Mouse (Mus musculus) v-Abl transformed pro-B cells (cell line): Measurements from ENCODE around the gene Rangrf.
"Not testable (repeated sequence)": the region's sequence is repeated elsewhere in the genome, so short reads cannot be mapped to it uniquely, and the experiment has no call there.

Source experiments
- in situ Hi-C, 2 experiments: fragments of 400-800 bp; cut with MboI; formaldehyde crosslinking; loops; one replicate each; pipeline ENCODE4 v1.15.1; 2025; ENCODE audit not compliant: unreplicated experiment in 2 of 2

Rangrf gene

DNA sequence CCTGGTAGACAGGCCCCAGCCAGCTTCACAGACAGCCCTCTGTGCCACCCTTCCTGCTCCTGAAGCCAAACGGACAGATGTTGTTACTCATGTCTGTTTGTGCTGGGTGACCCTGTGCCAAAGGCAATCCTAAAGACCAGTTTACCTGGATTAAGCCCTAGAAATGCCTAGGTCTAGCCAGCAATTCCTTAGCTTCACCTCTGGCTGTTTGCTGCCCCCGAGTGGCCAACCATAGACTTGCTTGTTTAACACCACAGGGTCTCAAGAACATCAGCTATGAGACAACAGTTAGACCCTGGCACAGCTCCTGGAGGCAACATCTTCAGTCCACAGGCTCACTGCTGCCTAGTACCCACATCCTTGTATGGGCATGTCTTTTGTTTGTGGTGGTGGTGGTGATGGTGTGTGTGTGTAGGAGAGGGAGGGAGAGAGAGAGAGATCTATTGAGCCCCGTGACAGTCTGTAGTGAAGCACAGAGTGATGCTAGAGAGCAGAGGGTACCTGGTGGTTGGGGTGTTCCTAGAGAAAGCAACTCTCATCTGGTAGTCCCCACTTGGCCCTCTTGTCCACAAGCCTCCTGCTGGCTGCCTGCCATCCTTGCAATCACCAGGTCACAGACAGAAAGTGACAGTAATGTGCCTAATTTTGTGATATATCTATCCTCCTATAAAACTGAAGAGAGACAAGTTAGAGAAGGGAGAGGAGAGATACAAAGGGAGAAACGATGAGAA lies 7.8 kb upstream of the Rangrf start:
- in situ Hi-C loops = loop anchor here (5.0 to 25.0 kb wide), 2 partner anchors 81 to 421 kb away; partner anchors contain the start of genes Mfsd6l (in 1 of the 2) and Rpl26 (in 1 of the 2)

DNA sequence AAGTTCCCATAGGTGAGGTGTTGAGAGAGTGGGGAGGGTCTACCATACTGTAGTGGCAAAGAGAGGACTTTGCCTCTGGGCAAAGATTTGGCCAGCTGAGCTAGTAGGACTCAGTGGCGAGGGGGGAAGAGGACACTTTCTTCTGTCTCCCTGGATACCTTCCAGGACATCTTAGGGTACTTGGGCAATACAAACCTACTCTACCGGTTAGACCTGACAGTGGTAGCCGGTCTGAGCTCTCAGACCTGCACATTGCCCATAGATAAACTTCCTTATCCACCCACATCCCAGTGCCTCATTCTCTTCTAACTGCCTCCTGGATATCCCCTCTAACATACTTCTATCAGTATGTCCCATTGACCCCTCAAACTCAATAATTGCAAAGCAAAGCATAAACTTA lies 5.9 kb upstream of the Rangrf start:
- in situ Hi-C loops = loop anchor here (5.0 to 25.0 kb wide), 2 partner anchors 79 to 419 kb away; partner anchors contain the start of genes Mfsd6l (in 1 of the 2) and Rpl26 (in 1 of the 2)

DNA sequence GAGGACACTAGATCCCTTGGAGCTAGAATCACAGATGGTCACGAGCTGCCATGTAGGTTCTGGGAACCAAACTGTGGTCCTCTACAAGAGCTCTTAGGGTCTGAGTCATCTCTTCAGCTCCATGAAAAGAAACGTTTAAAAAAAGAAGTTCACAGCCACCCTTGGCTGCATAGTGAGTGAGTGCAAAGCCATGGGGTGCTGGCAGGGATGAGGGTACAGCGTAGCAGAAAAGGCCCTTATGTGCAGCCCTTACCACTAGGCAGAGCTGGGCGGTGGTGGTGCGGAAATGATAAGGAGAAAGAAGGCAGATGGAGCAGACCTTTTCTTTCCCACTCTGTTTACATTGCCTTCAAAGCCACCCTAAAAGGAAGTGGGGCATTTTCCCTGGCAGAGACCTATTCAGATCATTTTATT lies 4.3 kb upstream of the Rangrf start:
- in situ Hi-C loops = loop anchor here in 1 of 2 experiments (25.0 kb wide), 1 partner anchor 417 kb away; the partner anchor contains the start of gene Mfsd6l

DNA sequence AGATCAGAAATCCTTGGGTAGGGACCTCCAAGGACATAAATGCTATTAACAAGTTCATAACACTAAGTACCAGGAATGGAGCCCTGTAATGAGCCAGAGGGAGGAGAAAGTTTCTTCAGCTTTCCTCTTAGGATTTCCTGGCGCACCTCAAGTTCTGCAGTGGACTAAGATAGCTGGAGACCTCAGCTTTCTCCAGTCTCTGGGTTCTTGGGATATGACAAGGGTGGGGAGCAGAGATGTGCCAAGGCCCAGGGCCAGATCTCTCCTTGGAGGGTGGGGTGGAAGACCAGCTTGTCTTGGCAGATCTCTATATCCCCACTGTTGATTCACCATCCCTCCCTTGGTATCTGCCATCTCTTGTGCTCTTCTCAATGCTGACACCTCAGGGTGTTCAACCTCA lies 616 bp upstream of the Rangrf start:
- in situ Hi-C loops = loop anchor here in 1 of 2 experiments (25.0 kb wide), 1 partner anchor 413 kb away; the partner anchor contains the start of gene Mfsd6l

- in situ Hi-C loops = no loop called here
Observed at GRCm38 (mm10) chr11:68974059-68974450, 930 bp downstream of the Rangrf start.

DNA sequence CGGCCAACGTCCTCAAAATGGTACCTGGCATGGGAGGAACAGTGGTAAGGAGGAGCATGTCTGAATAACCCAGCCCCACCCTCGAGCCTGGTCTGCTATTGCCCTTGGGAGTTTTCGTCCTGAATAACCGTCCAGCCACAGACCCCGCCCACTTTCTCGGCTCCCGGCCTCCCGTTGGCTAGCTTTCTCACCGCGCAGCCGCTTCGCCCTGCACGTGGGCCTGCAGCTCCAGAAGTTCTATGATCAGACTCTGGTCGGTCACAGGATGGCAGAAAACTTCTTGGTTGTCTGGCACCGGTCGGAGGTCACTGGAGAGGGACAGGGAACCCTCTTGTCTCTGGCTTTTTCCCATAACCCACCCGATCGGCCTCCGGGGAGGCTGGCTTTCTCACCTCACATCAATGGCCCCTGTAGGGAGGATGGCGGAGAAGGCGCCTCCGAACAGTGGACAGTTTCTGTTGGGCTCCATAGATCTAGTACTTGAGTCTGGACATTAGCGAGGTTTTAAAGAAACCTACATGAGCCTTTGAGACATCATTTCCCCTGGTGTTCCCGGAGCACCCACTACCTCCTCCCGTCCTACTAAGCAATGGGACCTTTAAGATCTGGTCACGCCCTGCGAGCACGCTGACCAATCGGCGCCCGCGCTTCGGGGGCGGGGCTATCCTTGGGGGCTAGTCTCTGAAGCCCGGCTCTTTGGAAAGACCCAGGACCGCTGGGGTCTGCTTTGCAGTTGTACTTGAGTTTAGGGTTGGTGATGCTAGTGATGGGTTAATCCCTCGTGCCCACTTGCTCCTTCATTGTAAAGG lies 1.5 kb downstream of the Rangrf start:
- in situ Hi-C loops = not testable (repeated sequence)

DNA sequence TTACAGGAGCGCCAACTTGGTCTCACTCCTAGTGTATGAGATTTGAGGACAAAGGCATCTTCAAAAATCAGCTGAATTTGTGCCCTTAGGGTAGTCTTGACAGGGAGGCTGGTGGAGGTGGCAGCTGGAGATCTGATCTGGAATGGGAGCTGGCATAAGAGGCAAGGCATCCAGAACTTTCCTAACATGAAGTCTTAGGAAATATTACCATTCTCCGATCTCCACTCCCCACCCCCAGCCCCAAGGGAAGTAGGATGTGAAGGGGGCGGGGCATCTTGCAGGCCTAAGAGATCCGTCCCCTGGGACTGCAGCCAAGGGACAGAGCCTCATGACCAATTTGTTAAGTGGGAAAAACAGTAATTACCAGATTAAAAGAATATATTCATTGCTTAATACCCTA lies 4.8 kb downstream of the Rangrf start:
- in situ Hi-C loops = no loop called here

- in situ Hi-C loops = loop anchor here (5.0 to 10.0 kb wide), 2 partner anchors 64 to 66 kb away; no protein-coding TSS in a partner anchor
Observed at GRCm38 (mm10) chr11:68968752-68969151, 6.2 kb downstream of the Rangrf start.

DNA sequence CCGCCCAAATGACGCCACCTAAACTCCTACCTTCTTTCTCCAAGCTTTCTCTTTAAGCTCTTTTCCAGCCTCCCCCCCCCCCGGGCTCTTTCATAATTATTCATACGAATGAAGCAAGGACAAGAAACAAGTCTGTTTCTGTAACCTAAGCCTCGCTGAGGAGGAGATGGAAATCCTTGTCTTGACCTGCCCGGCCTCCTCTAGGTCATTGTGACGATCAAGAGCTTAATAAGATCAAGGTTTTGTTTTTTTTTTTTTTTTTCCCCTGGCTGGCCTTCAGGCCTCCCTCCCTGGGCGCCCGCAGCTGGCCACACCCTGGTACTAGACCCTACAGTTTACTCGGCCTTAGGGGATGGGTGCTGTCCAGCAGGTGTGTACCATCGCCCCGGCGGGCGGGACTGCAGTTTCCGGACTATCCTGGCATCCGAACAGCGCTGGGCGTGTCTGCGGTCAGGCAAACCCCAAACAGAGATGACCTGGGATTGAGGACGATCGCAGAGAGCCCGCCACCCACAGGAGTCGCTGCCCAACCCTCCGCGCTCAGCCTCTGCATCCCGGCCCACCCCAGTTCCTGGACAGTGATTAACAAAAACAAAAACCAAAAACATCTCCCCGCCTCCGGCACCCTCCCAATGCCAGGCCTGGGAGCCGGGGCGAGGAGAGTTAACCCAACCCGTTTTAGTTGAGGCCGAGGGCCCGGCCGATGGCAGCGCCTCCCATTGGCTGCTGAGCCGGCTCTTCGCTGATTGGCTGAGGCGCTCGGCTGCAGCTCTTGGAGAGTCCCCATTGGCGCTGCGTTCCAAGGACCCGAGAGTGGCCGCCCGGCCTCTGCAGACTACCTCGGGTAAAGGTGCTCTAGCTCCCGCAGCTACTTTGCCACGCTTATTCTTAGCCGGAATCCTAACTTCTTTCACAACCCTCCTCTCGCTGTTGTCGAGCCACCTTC lies 7.4 kb downstream of the Rangrf start, which contains the start of gene Slc25a35:
Gene Slc25a35, plus strand, starts transcription at position 795 of the 946 bp plus-strand sequence.
- in situ Hi-C loops = loop anchor here (5.0 to 10.0 kb wide), 2 partner anchors 65 to 67 kb away; no protein-coding TSS in a partner anchor

GRCm38 (mm10) chr11:68966554-68966953 lies 8.4 kb downstream of the Rangrf start:
- in situ Hi-C loops = loop anchor here (5.0 to 10.0 kb wide), 2 partner anchors 66 to 68 kb away; no protein-coding TSS in a partner anchor

DNA sequence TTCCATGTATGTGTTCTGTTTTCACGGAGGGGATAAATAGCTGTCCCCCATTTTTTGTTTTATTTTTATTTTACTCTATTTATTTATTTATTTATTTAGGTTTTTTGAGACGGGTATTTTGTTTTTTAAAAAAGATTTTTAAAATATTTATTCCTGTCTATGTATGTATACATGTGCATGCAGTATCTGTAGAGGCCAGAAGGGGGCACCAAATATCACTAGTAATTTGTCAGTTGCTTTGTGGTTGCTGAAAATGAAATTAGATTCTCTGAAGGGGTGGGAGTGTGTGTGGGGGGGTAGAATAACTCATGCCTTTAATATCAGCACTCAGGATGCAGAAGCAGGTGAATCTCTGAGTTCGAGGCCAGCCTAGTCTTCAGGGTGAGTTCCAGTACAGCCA lies 9.1 kb downstream of the Rangrf start:
- in situ Hi-C loops = loop anchor here (5.0 to 10.0 kb wide), 2 partner anchors 66 to 69 kb away; no protein-coding TSS in a partner anchor

DNA sequence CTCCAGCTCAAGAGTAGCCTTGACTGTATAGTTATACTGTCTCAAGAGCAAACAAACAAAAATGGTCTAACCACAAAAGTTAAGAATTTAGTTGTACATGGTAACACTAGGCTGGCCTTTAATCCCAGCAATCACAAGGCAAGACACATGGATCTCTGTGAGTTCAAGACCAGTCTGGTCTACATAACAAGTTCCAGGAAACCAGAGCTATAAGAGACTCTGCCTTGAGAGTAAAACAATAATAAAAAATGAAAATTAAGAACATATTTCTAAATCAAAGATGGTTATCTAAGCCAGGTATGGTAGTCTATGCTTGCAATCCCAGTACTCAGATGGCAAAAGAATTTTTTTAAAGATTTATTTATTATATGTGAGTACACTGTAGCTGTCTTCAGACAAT lies 9.9 kb downstream of the Rangrf start:
- in situ Hi-C loops = loop anchor here (5.0 to 10.0 kb wide), 2 partner anchors 67 to 70 kb away; no protein-coding TSS in a partner anchor

- in situ Hi-C loops = loop anchor here in 1 of 2 experiments (10.0 kb wide), 1 partner anchor 71 kb away; no protein-coding TSS in a partner anchor
Observed at GRCm38 (mm10) chr11:68963405-68963804, 11.6 kb downstream of the Rangrf start.

GRCm38 (mm10) chr11:68962159-68962558 lies 12.8 kb downstream of the Rangrf start:
- in situ Hi-C loops = loop anchor here in 1 of 2 experiments (10.0 kb wide), 1 partner anchor 73 kb away; no protein-coding TSS in a partner anchor

GRCm38 (mm10) chr11:68961596-68961995 lies 13.4 kb downstream of the Rangrf start:
- in situ Hi-C loops = loop anchor here in 1 of 2 experiments (10.0 kb wide), 1 partner anchor 73 kb away; no protein-coding TSS in a partner anchor

- in situ Hi-C loops = no loop called here
Observed at GRCm38 (mm10) chr11:68957971-68958370, 17.0 kb downstream of the Rangrf start.

- in situ Hi-C loops = no loop called here
Observed at GRCm38 (mm10) chr11:68957308-68957707, 17.7 kb downstream of the Rangrf start, which contains the start of gene Arhgef15. TSS of gene Arhgef15 (minus strand) at chr11:68957480.

DNA sequence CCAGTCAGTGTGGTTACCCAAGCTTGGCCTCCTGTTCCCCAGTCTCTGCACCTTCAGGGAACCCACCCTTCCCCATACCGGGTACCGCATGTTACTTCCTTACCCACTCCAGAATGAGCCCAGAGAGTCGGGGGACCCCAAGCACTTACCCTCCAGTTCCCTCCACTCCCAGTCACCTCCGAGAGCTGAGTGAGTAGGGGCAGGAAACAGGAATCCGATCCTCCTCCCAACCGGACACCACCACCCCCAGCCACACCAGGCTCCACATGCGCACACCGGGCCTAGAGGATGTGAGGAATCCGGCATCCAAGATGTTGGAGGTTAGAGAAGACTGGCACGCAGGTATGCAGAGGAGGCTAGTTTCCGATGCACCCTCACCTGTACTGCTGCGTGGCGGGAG lies 18.3 kb downstream of the Rangrf start:
- in situ Hi-C loops = no loop called here

DNA sequence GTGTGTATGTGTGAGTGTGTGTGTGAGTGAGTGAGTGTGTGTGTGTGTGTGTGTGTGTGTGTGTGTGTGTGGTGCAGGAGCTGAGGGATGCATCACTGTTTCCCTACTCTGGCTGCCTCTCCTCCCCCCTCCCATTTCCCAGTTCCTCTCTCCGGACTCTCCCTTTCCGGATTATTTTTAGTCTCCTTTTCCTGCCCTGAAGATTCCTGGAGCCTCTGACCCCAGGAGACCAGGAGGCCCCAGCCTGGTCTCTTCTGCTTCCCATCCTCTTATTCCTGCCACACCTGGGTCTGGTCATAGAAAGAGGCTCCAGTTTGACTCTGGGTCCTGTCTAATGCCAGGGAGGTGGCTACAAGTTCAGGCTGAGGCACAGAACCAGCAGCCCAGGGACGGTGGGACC lies 18.9 kb downstream of the Rangrf start:
- in situ Hi-C loops = no loop called here
